Comparison of ENCODE assay signal across 27 mouse cellular contexts in genomic region chr5:59921910-59922309, GRCm38 (mm10).
"Had no signal": no experiment of that assay in that cellular context is flagged by ENCODE, and none has a peak within 500 bp of the region (broad histone marks: within the 10 kb centered on the region; RNA-seq: fewer than 3 reads in every experiment).

No protein-coding gene starts in this region.

- H3K4me1 ChIP-seq: limb, embryonic 10.5 days; limb, embryonic 12.5 days; limb, embryonic 13.5 days; limb, embryonic 15.5 days; liver, embryonic 12.5 days; liver, embryonic 13.5 days; liver, embryonic 15.5 days; lung, embryonic 15.5 days; megakaryocyte, embryonic 14.5 days; midbrain, embryonic 10.5 days; midbrain, embryonic 12.5 days; midbrain, embryonic 13.5 days; midbrain, embryonic 15.5 days had no signal

- DNase-seq: left cerebral cortex, postnatal 4 days; liver; liver, embryonic 13.5 days; liver, postnatal 0 days; lung, adult 18-20 months; lung, adult 2 months; lung, embryonic 14.5 days; lung, postnatal 10 days; lung, postnatal 14 days; lung, postnatal 36 days; lung, postnatal 4 days; midbrain, embryonic 14.5 days had no signal

- H3K4me3 ChIP-seq: limb, embryonic 10.5 days; limb, embryonic 12.5 days; limb, embryonic 13.5 days; limb, embryonic 15.5 days; liver, embryonic 12.5 days; liver, embryonic 13.5 days; liver, embryonic 15.5 days; lung, embryonic 15.5 days; megakaryocyte, embryonic 14.5 days; midbrain, embryonic 10.5 days; midbrain, embryonic 12.5 days; midbrain, embryonic 13.5 days; midbrain, embryonic 15.5 days; myocyte had no signal

- H3K9me3 ChIP-seq: limb, embryonic 10.5 days; limb, embryonic 12.5 days; limb, embryonic 13.5 days; limb, embryonic 15.5 days; liver, embryonic 12.5 days; liver, embryonic 13.5 days; liver, embryonic 15.5 days; lung, embryonic 15.5 days; megakaryocyte, embryonic 14.5 days; midbrain, embryonic 10.5 days; midbrain, embryonic 12.5 days; midbrain, embryonic 13.5 days; midbrain, embryonic 15.5 days had no signal

- H3K27ac ChIP-seq: limb, embryonic 10.5 days; limb, embryonic 12.5 days; limb, embryonic 13.5 days; limb, embryonic 15.5 days; liver, embryonic 12.5 days; liver, embryonic 13.5 days; liver, embryonic 14.5 days; liver, embryonic 15.5 days; lung, embryonic 15.5 days; macrophage; midbrain, embryonic 10.5 days; midbrain, embryonic 12.5 days; midbrain, embryonic 13.5 days; midbrain, embryonic 15.5 days had no signal

- H3K9ac ChIP-seq: limb, embryonic 12.5 days; limb, embryonic 13.5 days; limb, embryonic 15.5 days; liver, embryonic 12.5 days; liver, embryonic 13.5 days; liver, embryonic 14.5 days; liver, embryonic 15.5 days; liver, postnatal 0 days; lung, embryonic 14.5 days; lung, embryonic 15.5 days; midbrain, embryonic 12.5 days; midbrain, embryonic 13.5 days; midbrain, embryonic 15.5 days had no signal

- H3K36me3 ChIP-seq: limb, embryonic 10.5 days; limb, embryonic 12.5 days; limb, embryonic 13.5 days; limb, embryonic 15.5 days; liver, embryonic 12.5 days; liver, embryonic 13.5 days; liver, embryonic 15.5 days; lung, embryonic 15.5 days; midbrain, embryonic 10.5 days; midbrain, embryonic 12.5 days; midbrain, embryonic 13.5 days; midbrain, embryonic 15.5 days had no signal

- H3K27me3 ChIP-seq: limb, embryonic 12.5 days; limb, embryonic 13.5 days; limb, embryonic 15.5 days; liver, embryonic 12.5 days; liver, embryonic 13.5 days; liver, embryonic 15.5 days; lung, embryonic 15.5 days; megakaryocyte, embryonic 14.5 days; midbrain, embryonic 12.5 days; midbrain, embryonic 13.5 days; midbrain, embryonic 15.5 days had no signal
